Mouse (Mus musculus): ENCODE data around the gene Eloa. TPM values are rescaled to one million over a fixed set of nuclear protein-coding genes. Genes with fewer than 3 reads are reported as not detected.
A peak's percentile ranks its signal among the peaks of the same experiment; 100 is the strongest.

The Eloa gene
- polyA plus RNA-seq, 1 experiment, result 18.4 TPM

DNA sequence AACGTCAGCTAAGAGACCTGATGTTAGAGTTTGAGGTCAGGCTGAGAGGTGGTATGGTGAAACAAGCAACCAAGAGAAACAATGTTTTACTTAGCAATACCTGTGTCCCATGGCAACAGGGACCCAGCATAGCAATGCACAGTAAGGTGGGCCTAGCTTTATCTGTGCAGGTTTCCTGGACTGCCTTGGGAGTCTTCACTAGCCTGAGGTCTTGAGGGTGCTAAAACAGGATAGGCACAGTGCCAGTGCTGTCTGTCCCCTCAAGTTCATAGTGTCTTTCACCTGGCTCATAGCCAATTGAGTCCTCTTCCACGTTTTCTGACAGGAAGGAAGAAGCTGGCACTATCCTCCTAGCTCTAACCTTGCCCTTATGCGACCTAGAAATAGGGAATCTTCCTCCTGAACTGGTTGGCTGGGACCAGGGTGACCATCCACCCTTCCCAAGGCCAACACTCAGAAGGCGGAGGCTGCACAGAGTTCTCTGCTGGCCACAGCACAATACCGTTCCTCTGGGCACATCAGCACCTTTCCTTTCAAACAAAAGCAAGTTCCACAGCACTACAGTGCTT is 17.4 kb downstream of the Eloa start:
- TF ChIP-seq MYOD1 (IDR thresholded peaks at IDR 0.05; ENCODE audit: control insufficient read depth, insufficient read length, low read depth) (no peak), MYOG (IDR thresholded peaks at IDR 0.05; ENCODE audit: control insufficient read depth, extremely low read depth, insufficient read length) (no peak), MAX (IDR thresholded peaks at IDR 0.05) (no peak), FOSL1 (IDR thresholded peaks at IDR 0.05; ENCODE audit: insufficient read depth, low read length, poor library complexity, severe bottlenecking) (no peak), CEBPB (IDR thresholded peaks at IDR 0.05; ENCODE audit: low read depth) (no peak), CTCF (IDR thresholded peaks at IDR 0.05; ENCODE audit: control insufficient read depth, insufficient read depth, insufficient read length) (no peak), USF1 (IDR thresholded peaks at IDR 0.05; ENCODE audit: low read depth) (no peak)
- Histone ChIP-seq H3ac (ENCODE audit: control insufficient read depth, insufficient read length, low read depth) (no peak overlapping the region), H3K79me3 (ENCODE audit: low read depth) (no peaks in the 10 kb centered on the region), H3K4me3 (ENCODE audit: insufficient read depth, poor library complexity, severe bottlenecking) (no peak overlapping the region), H3K79me2 (ENCODE audit: control insufficient read depth, insufficient read depth) (no peaks in the 10 kb centered on the region), H3K27me3 (ENCODE audit: control insufficient read depth, insufficient read depth, insufficient read length) (no peaks in the 10 kb centered on the region), H3K36me3 (ENCODE audit: control insufficient read depth, insufficient read depth) (peaks cover 64% of the 10 kb centered on the region)

DNA sequence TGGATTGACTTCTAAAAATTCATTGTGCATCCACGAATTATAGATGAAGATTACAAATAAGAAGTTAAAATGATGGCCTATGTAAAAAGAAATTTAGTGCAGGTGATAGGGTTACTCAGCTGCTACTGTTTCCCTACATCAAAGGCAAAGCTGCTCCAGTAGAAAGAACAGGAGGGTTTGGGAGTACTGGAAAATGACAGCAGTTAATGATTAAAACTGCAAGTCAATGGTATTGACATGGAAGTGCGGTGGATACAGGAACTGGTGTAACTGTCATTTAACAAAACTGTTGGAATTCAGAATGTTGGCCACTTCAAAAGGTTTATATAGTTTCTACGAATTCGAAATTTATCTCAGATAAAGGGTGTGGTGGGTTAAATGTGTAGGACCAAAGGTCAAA is 26.4 kb downstream of the Eloa start:
- Histone ChIP-seq H3K79me2 (ENCODE audit: control insufficient read depth, insufficient read depth) (no peaks in the 10 kb centered on the region), H3K4me3 (ENCODE audit: insufficient read depth, poor library complexity, severe bottlenecking) (no peak overlapping the region), H3ac (ENCODE audit: control insufficient read depth, insufficient read length, low read depth) (no peak overlapping the region), H3K79me3 (ENCODE audit: low read depth) (no peaks in the 10 kb centered on the region), H3K36me3 (ENCODE audit: control insufficient read depth, insufficient read depth) (no peaks in the 10 kb centered on the region), H3K27me3 (ENCODE audit: control insufficient read depth, insufficient read depth, insufficient read length) (no peaks in the 10 kb centered on the region)
- TF ChIP-seq FOSL1 (IDR thresholded peaks at IDR 0.05; ENCODE audit: insufficient read depth, low read length, poor library complexity, severe bottlenecking) (no peak), MAX (IDR thresholded peaks at IDR 0.05) (no peak), MYOD1 (IDR thresholded peaks at IDR 0.05; ENCODE audit: control insufficient read depth, insufficient read length, low read depth) (no peak), USF1 (IDR thresholded peaks at IDR 0.05; ENCODE audit: low read depth) (no peak), CTCF (IDR thresholded peaks at IDR 0.05; ENCODE audit: control insufficient read depth, insufficient read depth, insufficient read length) (no peak), MYOG (IDR thresholded peaks at IDR 0.05; ENCODE audit: control insufficient read depth, extremely low read depth, insufficient read length) (no peak), CEBPB (IDR thresholded peaks at IDR 0.05; ENCODE audit: low read depth) (no peak)

DNA sequence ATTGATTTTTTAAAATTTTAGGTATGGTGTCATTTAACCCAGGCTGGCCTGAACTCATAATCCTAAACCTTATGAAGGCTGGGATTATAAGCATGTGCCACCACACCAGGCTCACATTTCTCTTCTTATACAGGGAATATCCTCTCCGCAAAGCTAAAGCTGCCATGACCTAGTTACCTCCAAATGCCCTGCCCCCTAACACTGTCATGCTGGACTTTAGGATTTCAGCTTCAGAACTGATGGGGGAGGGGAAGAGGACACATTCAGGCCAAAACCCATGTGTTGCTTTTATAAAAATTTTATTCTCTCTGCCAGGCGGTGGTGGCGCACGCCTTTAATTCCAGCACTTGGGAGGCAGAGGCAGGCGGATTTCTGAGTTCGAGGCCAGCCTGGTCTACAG is 27.6 kb downstream of the Eloa start:
- H3ac ChIP-seq (ENCODE audit: control insufficient read depth, insufficient read length, low read depth), result no peak overlapping the region
- TF ChIP-seq MYOG (IDR thresholded peaks at IDR 0.05; ENCODE audit: control insufficient read depth, extremely low read depth, insufficient read length) (no peak), CTCF (IDR thresholded peaks at IDR 0.05; ENCODE audit: control insufficient read depth, insufficient read depth, insufficient read length) (no peak), MYOD1 (IDR thresholded peaks at IDR 0.05; ENCODE audit: control insufficient read depth, insufficient read length, low read depth) (no peak), USF1 (IDR thresholded peaks at IDR 0.05; ENCODE audit: low read depth) (no peak), FOSL1 (IDR thresholded peaks at IDR 0.05; ENCODE audit: insufficient read depth, low read length, poor library complexity, severe bottlenecking) (no peak), MAX (IDR thresholded peaks at IDR 0.05) (no peak), CEBPB (IDR thresholded peaks at IDR 0.05; ENCODE audit: low read depth) (no peak)
- no peaks in the 10 kb centered on the region for H3K27me3 ChIP-seq (ENCODE audit: control insufficient read depth, insufficient read depth, insufficient read length)
- no peak overlapping the region for H3K4me3 ChIP-seq (ENCODE audit: insufficient read depth, poor library complexity, severe bottlenecking)
- no peaks in the 10 kb centered on the region for H3K79me2 ChIP-seq (ENCODE audit: control insufficient read depth, insufficient read depth)
- no peaks in the 10 kb centered on the region for H3K79me3 ChIP-seq (ENCODE audit: low read depth)
- no peaks in the 10 kb centered on the region for H3K36me3 ChIP-seq (ENCODE audit: control insufficient read depth, insufficient read depth)

DNA sequence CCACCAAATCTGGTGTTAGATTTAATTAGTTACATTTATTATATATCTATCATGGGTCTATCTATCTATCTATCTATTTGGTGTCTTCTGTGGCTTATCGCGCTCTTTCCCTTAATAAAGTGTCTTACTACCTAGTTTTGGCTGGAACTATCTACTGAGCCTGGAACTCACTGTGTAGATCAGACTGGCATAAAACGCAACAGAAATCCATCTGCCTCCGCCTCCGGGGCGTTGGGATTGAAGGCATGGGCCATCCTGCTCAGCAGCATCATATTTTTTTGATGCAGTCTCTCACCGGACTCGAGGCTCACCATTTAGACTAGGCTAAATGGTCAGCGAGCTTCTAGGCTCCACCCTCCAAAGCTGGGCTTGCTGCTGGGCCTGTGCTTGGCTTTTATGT is 33.8 kb downstream of the Eloa start:
- Histone ChIP-seq H3K79me2 (ENCODE audit: control insufficient read depth, insufficient read depth) (peaks cover 20% of the 10 kb centered on the region), H3ac (ENCODE audit: control insufficient read depth, insufficient read length, low read depth) (peak overlapping the region; percentile 24), H3K4me3 (ENCODE audit: insufficient read depth, poor library complexity, severe bottlenecking) (no peak overlapping the region), H3K79me3 (ENCODE audit: low read depth) (peaks cover 13% of the 10 kb centered on the region), H3K36me3 (ENCODE audit: control insufficient read depth, insufficient read depth) (peaks cover 21% of the 10 kb centered on the region), H3K27me3 (ENCODE audit: control insufficient read depth, insufficient read depth, insufficient read length) (no peaks in the 10 kb centered on the region)
- TF ChIP-seq MYOG (IDR thresholded peaks at IDR 0.05; ENCODE audit: control insufficient read depth, extremely low read depth, insufficient read length), result no peak
- TF ChIP-seq FOSL1 (IDR thresholded peaks at IDR 0.05; ENCODE audit: insufficient read depth, low read length, poor library complexity, severe bottlenecking), result no peak
- TF ChIP-seq MYOD1 (IDR thresholded peaks at IDR 0.05; ENCODE audit: control insufficient read depth, insufficient read length, low read depth), result no peak
- TF ChIP-seq CEBPB (IDR thresholded peaks at IDR 0.05; ENCODE audit: low read depth), result no peak
- TF ChIP-seq USF1 (IDR thresholded peaks at IDR 0.05; ENCODE audit: low read depth), result no peak
- TF ChIP-seq MAX (IDR thresholded peaks at IDR 0.05), result no peak
- TF ChIP-seq CTCF (IDR thresholded peaks at IDR 0.05; ENCODE audit: control insufficient read depth, insufficient read depth, insufficient read length), result no peak

DNA sequence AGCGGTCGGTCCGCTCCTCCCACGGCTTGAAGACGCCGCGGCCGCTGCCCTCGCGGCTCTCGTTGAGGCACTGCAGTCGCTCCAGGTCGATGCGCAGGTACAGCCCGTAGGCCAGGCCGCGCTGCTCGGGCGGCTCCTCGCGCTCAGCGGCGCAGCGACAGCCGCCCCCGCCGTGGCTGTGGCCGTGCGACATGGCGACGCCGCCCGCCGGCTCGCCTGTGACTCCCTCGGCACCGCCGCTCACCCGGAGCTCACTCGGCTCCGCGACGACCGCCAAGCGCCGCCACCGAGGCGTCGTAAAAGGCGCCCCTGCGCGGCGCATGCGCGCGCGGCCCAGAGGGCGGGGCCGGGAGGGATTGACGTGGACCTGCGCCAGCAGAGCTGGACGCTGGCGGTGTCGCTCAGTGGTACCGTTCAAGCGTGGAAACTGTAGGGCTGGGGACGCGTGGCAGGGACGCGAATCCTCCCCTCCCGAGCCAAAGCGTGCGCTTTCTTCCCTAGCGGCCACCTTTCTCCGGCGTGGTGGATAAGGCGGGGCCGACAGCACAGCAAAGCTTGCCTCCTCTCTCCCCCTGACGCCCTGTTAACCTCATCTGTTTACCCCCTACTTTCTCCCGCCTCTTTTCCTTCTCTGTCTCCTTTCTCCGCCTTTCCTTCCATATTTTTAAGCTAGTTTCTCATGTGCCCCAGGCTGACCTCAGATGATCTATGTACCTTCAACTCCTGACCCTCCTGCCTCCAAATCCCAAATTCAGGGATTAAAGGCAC is 34.4 kb downstream of the Eloa start, which contains the start of gene Pithd1:
TSS of gene Pithd1 (minus strand) at position 322 of the 768 bp plus-strand sequence.
- Histone ChIP-seq H3K36me3 (ENCODE audit: control insufficient read depth, insufficient read depth) (peaks cover 21% of the 10 kb centered on the region), H3K27me3 (ENCODE audit: control insufficient read depth, insufficient read depth, insufficient read length) (no peaks in the 10 kb centered on the region), H3K79me3 (ENCODE audit: low read depth) (peaks cover 13% of the 10 kb centered on the region), H3K79me2 (ENCODE audit: control insufficient read depth, insufficient read depth) (peaks cover 20% of the 10 kb centered on the region), H3K4me3 (ENCODE audit: insufficient read depth, poor library complexity, severe bottlenecking) (peak within 1 kb of the TSS; percentile 76), H3ac (ENCODE audit: control insufficient read depth, insufficient read length, low read depth) (peak within 1 kb of the TSS; percentile 94)
- no peak for TF ChIP-seq CTCF (IDR thresholded peaks at IDR 0.05; ENCODE audit: control insufficient read depth, insufficient read depth, insufficient read length)
- no peak for TF ChIP-seq CEBPB (IDR thresholded peaks at IDR 0.05; ENCODE audit: low read depth)
- TF ChIP-seq USF1 (IDR thresholded peaks at IDR 0.05; ENCODE audit: low read depth), result no peak
- no peak for TF ChIP-seq FOSL1 (IDR thresholded peaks at IDR 0.05; ENCODE audit: insufficient read depth, low read length, poor library complexity, severe bottlenecking)
- no peak for TF ChIP-seq MYOG (IDR thresholded peaks at IDR 0.05; ENCODE audit: control insufficient read depth, extremely low read depth, insufficient read length)
- TF ChIP-seq MYOD1 (IDR thresholded peaks at IDR 0.05; ENCODE audit: control insufficient read depth, insufficient read length, low read depth), result no peak
- no peak for TF ChIP-seq MAX (IDR thresholded peaks at IDR 0.05)

All from C2C12 (cell line).